Mouse (Mus musculus): ENCODE results near the gene Dnajb14. TPM values are rescaled to one million over a fixed set of nuclear protein-coding genes. Genes with fewer than 3 reads are reported as not detected.

Dnajb14 gene
- polyA plus RNA-seq, 1 experiment, result 2.5 TPM

- Histone ChIP-seq H3K36me3 (ENCODE audit: control insufficient read depth, insufficient read depth) (no peaks in the 10 kb centered on the region), H3K79me2 (ENCODE audit: control insufficient read depth, insufficient read depth) (no peaks in the 10 kb centered on the region), H3K4me2 (ENCODE audit: low read depth) (no peak overlapping the region), H3K27me3 (ENCODE audit: control insufficient read depth, insufficient read depth, insufficient read length) (no peaks in the 10 kb centered on the region), H3ac (ENCODE audit: control insufficient read depth, insufficient read length) (no peak overlapping the region), H3K4me3 (no peak overlapping the region)
- TF ChIP-seq E2F4 (IDR thresholded peaks at IDR 0.05; ENCODE audit: insufficient read depth), result no peak
- TF ChIP-seq MYOG (IDR thresholded peaks at IDR 0.05; ENCODE audit: control insufficient read depth in 1 of 3, insufficient read depth in 1 of 3, insufficient read length in 2 of 3, low read depth in 2 of 3), result no peak
- TF ChIP-seq TCF3 (IDR thresholded peaks at IDR 0.05; ENCODE audit: insufficient read length, low read depth), result no peak
- no peak for TF ChIP-seq TCF12 (IDR thresholded peaks at IDR 0.05; ENCODE audit: insufficient read depth, poor library complexity, severe bottlenecking)
- TF ChIP-seq USF1 (IDR thresholded peaks at IDR 0.05; ENCODE audit: low read depth), result no peak
- no peak for TF ChIP-seq MAX (IDR thresholded peaks at IDR 0.05; ENCODE audit: low read depth)
- no peak for TF ChIP-seq POLR2A (IDR thresholded peaks at IDR 0.05; ENCODE audit: insufficient read length, low read depth)
- TF ChIP-seq POLR2AphosphoS2 (IDR thresholded peaks at IDR 0.05; ENCODE audit: insufficient read length, low read depth), result no peak
- TF ChIP-seq SRF (IDR thresholded peaks at IDR 0.05; ENCODE audit: control insufficient read depth, insufficient read length, low read depth), result no peak
These were observed 29.3 kb upstream of the Dnajb14 start for GRCm38 (mm10) chr3:137838160-137838559.

GRCm38 (mm10) chr3:137842944-137843343, 24.5 kb upstream of the Dnajb14 start:
- no peaks in the 10 kb centered on the region for H3K79me2 ChIP-seq (ENCODE audit: control insufficient read depth, insufficient read depth)
- no peak overlapping the region for H3K4me2 ChIP-seq (ENCODE audit: low read depth)
- no peak for TF ChIP-seq POLR2A (IDR thresholded peaks at IDR 0.05; ENCODE audit: insufficient read length, low read depth)
- TF ChIP-seq TCF3 (IDR thresholded peaks at IDR 0.05; ENCODE audit: insufficient read length, low read depth), result no peak
- no peak for TF ChIP-seq E2F4 (IDR thresholded peaks at IDR 0.05; ENCODE audit: insufficient read depth)
- TF ChIP-seq MAX (IDR thresholded peaks at IDR 0.05; ENCODE audit: low read depth), result no peak
- no peak for TF ChIP-seq CEBPB (IDR thresholded peaks at IDR 0.05; ENCODE audit: insufficient read depth, poor library complexity, severe bottlenecking)
- no peak for TF ChIP-seq MYOG (IDR thresholded peaks at IDR 0.05; ENCODE audit: control insufficient read depth in 1 of 3, insufficient read depth in 1 of 3, insufficient read length in 2 of 3, low read depth in 2 of 3)
- no peak for TF ChIP-seq REST (IDR thresholded peaks at IDR 0.05; ENCODE audit: insufficient read depth, insufficient read length)
- no peak for TF ChIP-seq SRF (IDR thresholded peaks at IDR 0.05; ENCODE audit: control insufficient read depth, insufficient read length, low read depth)
- no peak for TF ChIP-seq MYOD1 (IDR thresholded peaks at IDR 0.05; ENCODE audit: control insufficient read depth in 1 of 3, insufficient read length in 2 of 3, low read depth in 2 of 3)
- no peaks in the 10 kb centered on the region for H3K36me3 ChIP-seq (ENCODE audit: control insufficient read depth, insufficient read depth)
- H3K4me3 ChIP-seq, result no peak overlapping the region
- H3ac ChIP-seq (ENCODE audit: control insufficient read depth, insufficient read length), result no peak overlapping the region
- no peaks in the 10 kb centered on the region for H3K27me3 ChIP-seq (ENCODE audit: control insufficient read depth, insufficient read depth, insufficient read length)

- no peaks in the 10 kb centered on the region for H3K36me3 ChIP-seq (ENCODE audit: control insufficient read depth, insufficient read depth)
- no peak overlapping the region for H3K4me3 ChIP-seq
- no peak for TF ChIP-seq POLR2A (IDR thresholded peaks at IDR 0.05; ENCODE audit: insufficient read length, low read depth)
- no peak for TF ChIP-seq REST (IDR thresholded peaks at IDR 0.05; ENCODE audit: insufficient read depth, insufficient read length)
- TF ChIP-seq TCF3 (IDR thresholded peaks at IDR 0.05; ENCODE audit: insufficient read length, low read depth), result no peak
- no peak for TF ChIP-seq POLR2AphosphoS2 (IDR thresholded peaks at IDR 0.05; ENCODE audit: insufficient read length, low read depth)
- no peak for TF ChIP-seq MYOG (IDR thresholded peaks at IDR 0.05; ENCODE audit: control insufficient read depth in 1 of 3, insufficient read depth in 1 of 3, insufficient read length in 2 of 3, low read depth in 2 of 3)
- no peak for TF ChIP-seq MAX (IDR thresholded peaks at IDR 0.05; ENCODE audit: low read depth)
- no peak for TF ChIP-seq CEBPB (IDR thresholded peaks at IDR 0.05; ENCODE audit: insufficient read depth, poor library complexity, severe bottlenecking)
- no peak for TF ChIP-seq TCF12 (IDR thresholded peaks at IDR 0.05; ENCODE audit: insufficient read depth, poor library complexity, severe bottlenecking)
- TF ChIP-seq SRF (IDR thresholded peaks at IDR 0.05; ENCODE audit: control insufficient read depth, insufficient read length, low read depth), result no peak
- no peak for TF ChIP-seq USF1 (IDR thresholded peaks at IDR 0.05; ENCODE audit: low read depth)
- no peak for TF ChIP-seq MYOD1 (IDR thresholded peaks at IDR 0.05; ENCODE audit: control insufficient read depth in 1 of 3, insufficient read length in 2 of 3, low read depth in 2 of 3)
- no peak for TF ChIP-seq E2F4 (IDR thresholded peaks at IDR 0.05; ENCODE audit: insufficient read depth)
- no peak overlapping the region for H3ac ChIP-seq (ENCODE audit: control insufficient read depth, insufficient read length)
- no peak overlapping the region for H3K4me2 ChIP-seq (ENCODE audit: low read depth)
- no peaks in the 10 kb centered on the region for H3K27me3 ChIP-seq (ENCODE audit: control insufficient read depth, insufficient read depth, insufficient read length)
- H3K79me2 ChIP-seq (ENCODE audit: control insufficient read depth, insufficient read depth), result no peaks in the 10 kb centered on the region
These were observed 23.2 kb upstream of the Dnajb14 start for GRCm38 (mm10) chr3:137844263-137844662.

GRCm38 (mm10) chr3:137846552-137846951, 20.9 kb upstream of the Dnajb14 start:
- H3K4me3 ChIP-seq, result no peak overlapping the region
- H3ac ChIP-seq (ENCODE audit: control insufficient read depth, insufficient read length), result no peak overlapping the region
- H3K79me2 ChIP-seq (ENCODE audit: control insufficient read depth, insufficient read depth), result no peaks in the 10 kb centered on the region
- no peaks in the 10 kb centered on the region for H3K27me3 ChIP-seq (ENCODE audit: control insufficient read depth, insufficient read depth, insufficient read length)
- H3K36me3 ChIP-seq (ENCODE audit: control insufficient read depth, insufficient read depth), result no peaks in the 10 kb centered on the region
- no peak overlapping the region for H3K4me2 ChIP-seq (ENCODE audit: low read depth)
- no peak for TF ChIP-seq CEBPB (IDR thresholded peaks at IDR 0.05; ENCODE audit: insufficient read depth, poor library complexity, severe bottlenecking)
- no peak for TF ChIP-seq SRF (IDR thresholded peaks at IDR 0.05; ENCODE audit: control insufficient read depth, insufficient read length, low read depth)
- TF ChIP-seq TCF12 (IDR thresholded peaks at IDR 0.05; ENCODE audit: insufficient read depth, poor library complexity, severe bottlenecking), result no peak
- no peak for TF ChIP-seq POLR2A (IDR thresholded peaks at IDR 0.05; ENCODE audit: insufficient read length, low read depth)
- TF ChIP-seq MYOG (IDR thresholded peaks at IDR 0.05; ENCODE audit: control insufficient read depth in 1 of 3, insufficient read depth in 1 of 3, insufficient read length in 2 of 3, low read depth in 2 of 3), result no peak
- TF ChIP-seq MAX (IDR thresholded peaks at IDR 0.05; ENCODE audit: low read depth), result no peak
- TF ChIP-seq TCF3 (IDR thresholded peaks at IDR 0.05; ENCODE audit: insufficient read length, low read depth), result no peak
- TF ChIP-seq MYOD1 (IDR thresholded peaks at IDR 0.05; ENCODE audit: control insufficient read depth in 1 of 3, insufficient read length in 2 of 3, low read depth in 2 of 3), result no peak
- TF ChIP-seq E2F4 (IDR thresholded peaks at IDR 0.05; ENCODE audit: insufficient read depth), result no peak

- Histone ChIP-seq H3K4me3 (no peak overlapping the region), H3K79me2 (ENCODE audit: control insufficient read depth, insufficient read depth) (no peaks in the 10 kb centered on the region), H3K36me3 (ENCODE audit: control insufficient read depth, insufficient read depth) (no peaks in the 10 kb centered on the region), H3K4me2 (ENCODE audit: low read depth) (no peak overlapping the region), H3K27me3 (ENCODE audit: control insufficient read depth, insufficient read depth, insufficient read length) (no peaks in the 10 kb centered on the region), H3ac (ENCODE audit: control insufficient read depth, insufficient read length) (no peak overlapping the region)
- TF ChIP-seq SRF (IDR thresholded peaks at IDR 0.05; ENCODE audit: control insufficient read depth, insufficient read length, low read depth) (no peak), REST (IDR thresholded peaks at IDR 0.05; ENCODE audit: insufficient read depth, insufficient read length) (no peak), POLR2A (IDR thresholded peaks at IDR 0.05; ENCODE audit: insufficient read length, low read depth) (no peak), POLR2AphosphoS2 (IDR thresholded peaks at IDR 0.05; ENCODE audit: insufficient read length, low read depth) (no peak), MYOG (IDR thresholded peaks at IDR 0.05; ENCODE audit: control insufficient read depth in 1 of 3, insufficient read depth in 1 of 3, insufficient read length in 2 of 3, low read depth in 2 of 3) (no peak), MYOD1 (IDR thresholded peaks at IDR 0.05; ENCODE audit: control insufficient read depth in 1 of 3, insufficient read length in 2 of 3, low read depth in 2 of 3) (no peak), TCF12 (IDR thresholded peaks at IDR 0.05; ENCODE audit: insufficient read depth, poor library complexity, severe bottlenecking) (no peak), E2F4 (IDR thresholded peaks at IDR 0.05; ENCODE audit: insufficient read depth) (no peak), CEBPB (IDR thresholded peaks at IDR 0.05; ENCODE audit: insufficient read depth, poor library complexity, severe bottlenecking) (no peak), USF1 (IDR thresholded peaks at IDR 0.05; ENCODE audit: low read depth) (no peak), TCF3 (IDR thresholded peaks at IDR 0.05; ENCODE audit: insufficient read length, low read depth) (no peak), MAX (IDR thresholded peaks at IDR 0.05; ENCODE audit: low read depth) (no peak)
These were observed 19.1 kb upstream of the Dnajb14 start for GRCm38 (mm10) chr3:137848354-137848753.

Measured in myocyte (in vitro differentiated cells).